ENCODE assay signal across 8 mouse cellular contexts in the genomic region with DNA sequence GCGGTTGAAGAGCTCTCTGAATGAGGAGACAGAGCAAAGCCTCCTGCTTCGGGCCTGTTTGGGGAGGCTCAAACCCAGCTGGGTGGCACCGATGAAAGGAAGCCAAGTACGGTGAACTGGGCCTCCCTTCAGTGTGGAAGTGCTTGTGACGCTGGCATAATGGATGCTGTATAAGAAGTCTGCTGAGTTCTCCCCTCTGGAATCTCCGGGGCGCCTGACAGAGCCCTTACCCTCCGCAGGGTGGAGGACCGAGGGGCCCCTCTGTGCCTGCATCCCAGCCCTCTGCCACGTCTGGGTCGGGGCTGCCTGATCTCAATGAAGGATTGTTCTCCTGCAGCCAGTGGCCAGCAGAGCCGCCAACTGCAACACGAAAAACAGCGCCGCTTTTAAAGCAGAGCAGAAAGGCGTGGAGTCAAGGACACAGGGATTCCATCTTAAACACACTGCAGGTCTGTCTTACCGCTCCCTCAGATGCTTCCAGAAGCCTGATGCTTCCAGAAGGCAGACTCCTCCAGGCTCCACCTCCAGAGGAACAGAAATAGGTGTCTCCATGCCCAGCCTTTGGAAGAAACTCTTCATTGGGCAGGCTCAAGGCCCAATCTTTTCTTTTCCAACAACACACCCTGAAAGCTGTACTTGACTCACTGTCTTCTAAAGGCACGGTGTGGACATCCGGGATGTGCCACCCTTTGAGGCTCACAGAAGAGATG.
A peak's percentile ranks its signal among the peaks of the same experiment; 100 is the strongest.
DNase-seq lines count a peak whose midpoint lies in the region; ATAC-seq lines count a peak whose summit lies in the region.

No protein-coding gene starts in this region.

- H3K36me3 ChIP-seq in heart, embryonic 10.5 days = no peaks in the 10 kb centered on the region
- no peaks in the 10 kb centered on the region for H3K36me3 ChIP-seq in embryonic facial prominence, embryonic 10.5 days (replicated peaks)
- no peaks in the 10 kb centered on the region for H3K36me3 ChIP-seq in hindbrain, embryonic 15.5 days
- no peaks in the 10 kb centered on the region for H3K36me3 ChIP-seq in midbrain, embryonic 14.5 days (ENCODE audit: control insufficient read depth, insufficient read depth, low read length)

- peak overlapping the region; percentile 39 for H3K4me3 ChIP-seq in heart, embryonic 10.5 days
- 0 out of 2 replicates have a peak overlapping the region, but pooled peaks have one; percentile 28 for H3K4me3 ChIP-seq in embryonic facial prominence, embryonic 10.5 days
- no peak overlapping the region for H3K4me3 ChIP-seq in hindbrain, embryonic 15.5 days
- H3K4me3 ChIP-seq in midbrain, embryonic 14.5 days (replicated peaks; ENCODE audit: low read depth, low read length) = no peak overlapping the region

- H3K9ac ChIP-seq in hindbrain, embryonic 15.5 days = no peak overlapping the region
- 0 out of 2 replicates have a peak overlapping the region, but pooled peaks have one; percentile 20 for H3K9ac ChIP-seq in midbrain, embryonic 14.5 days (replicated peaks; ENCODE audit: low read length)

- WGBS in heart, embryonic 10.5 days = 37% methylated on average over 19 of the region's 19 CpGs
- 24% methylated on average over 19 of the region's 19 CpGs for WGBS in embryonic facial prominence, embryonic 10.5 days
- WGBS in hindbrain, embryonic 15.5 days = 21% methylated on average over 19 of the region's 19 CpGs
- WGBS in midbrain, embryonic 14.5 days = 21% methylated on average over 19 of the region's 19 CpGs

- peak; percentile 83 for ATAC-seq in hindbrain, embryonic 15.5 days (ENCODE audit: low FRiP score, low read depth)
- peak; percentile 40; the same call in 1 of the 2 replicates for ATAC-seq in midbrain, embryonic 14.5 days (ENCODE audit: low FRiP score, low TSS enrichment)

- H3K27me3 ChIP-seq in heart, embryonic 10.5 days (ENCODE audit: insufficient read depth, poor library complexity, severe bottlenecking) = no peaks in the 10 kb centered on the region
- peaks cover 3% of the 10 kb centered on the region; the same call in 1 of the 2 replicates for H3K27me3 ChIP-seq in embryonic facial prominence, embryonic 10.5 days (replicated peaks; ENCODE audit: low read depth, poor library complexity, severe bottlenecking)
- no peaks in the 10 kb centered on the region for H3K27me3 ChIP-seq in hindbrain, embryonic 15.5 days
- no peaks in the 10 kb centered on the region for H3K27me3 ChIP-seq in midbrain, embryonic 14.5 days (ENCODE audit: control insufficient read depth, insufficient read depth, low read length)

- peaks cover 22% of the 10 kb centered on the region for H3K4me1 ChIP-seq in heart, embryonic 10.5 days
- H3K4me1 ChIP-seq in embryonic facial prominence, embryonic 10.5 days = peaks cover 45% of the 10 kb centered on the region
- H3K4me1 ChIP-seq in hindbrain, embryonic 15.5 days (replicated peaks) = peaks cover 25% of the 10 kb centered on the region
- peaks cover 22% of the 10 kb centered on the region for H3K4me1 ChIP-seq in midbrain, embryonic 14.5 days (ENCODE audit: control insufficient read depth, insufficient read depth, low read length)

- intact Hi-C loops in heart, postnatal 14 days (cut with DNase I) = no loop called here

- peak overlapping the region; percentile 29 for H3K4me2 ChIP-seq in hindbrain, embryonic 15.5 days
- peak overlapping the region; percentile 31 for H3K4me2 ChIP-seq in midbrain, embryonic 14.5 days (ENCODE audit: low read length)

- peak overlapping the region; percentile 75 for H3K27ac ChIP-seq in heart, embryonic 10.5 days
- H3K27ac ChIP-seq in embryonic facial prominence, embryonic 10.5 days (replicated peaks) = peak overlapping the region; percentile 78
- peak overlapping the region; percentile 55 for H3K27ac ChIP-seq in hindbrain, embryonic 15.5 days (replicated peaks)
- peak overlapping the region; percentile 57; the same call in 1 of the 2 replicates for H3K27ac ChIP-seq in midbrain, embryonic 14.5 days (replicated peaks; ENCODE audit: low read depth, low read length)

- DNase-seq in heart, embryonic 10.5 days (ENCODE audit: low spot score) = no peak
- DNase-seq in heart, postnatal 14 days = no peak
- DNase-seq in embryonic facial prominence, embryonic 10.5 days (ENCODE audit: low spot score) = peak; percentile 53
- peak; percentile 59 for DNase-seq in midbrain, embryonic 14.5 days
- no peak for DNase-seq in kidney, adult 9 months
- DNase-seq in spleen, adult 18-20 months = no peak
- no peak for DNase-seq in spleen, postnatal 14 days (ENCODE audit: low spot score in 2 of 2)

- H3K9me3 ChIP-seq in heart, embryonic 10.5 days = no peaks in the 10 kb centered on the region
- no peaks in the 10 kb centered on the region for H3K9me3 ChIP-seq in embryonic facial prominence, embryonic 10.5 days
- H3K9me3 ChIP-seq in hindbrain, embryonic 15.5 days = no peaks in the 10 kb centered on the region
- no peaks in the 10 kb centered on the region for H3K9me3 ChIP-seq in midbrain, embryonic 14.5 days (ENCODE audit: control insufficient read depth, low read length)

Comparison
In these comparisons a context has a peak if more than half of its experiments do, and no peak if none do; other contexts are left out.
1. DNase-seq: peak in embryonic facial prominence, embryonic 10.5 days (single experiment) and midbrain, embryonic 14.5 days (single experiment); none in heart, embryonic 10.5 days (single experiment), heart, postnatal 14 days (0 of 2), kidney, adult 9 months (single experiment), spleen, adult 18-20 months (0 of 2) and spleen, postnatal 14 days (0 of 2).
2. H3K4me3 ChIP-seq: peak in heart, embryonic 10.5 days (single experiment) and embryonic facial prominence, embryonic 10.5 days (single experiment); none in hindbrain, embryonic 15.5 days (single experiment) and midbrain, embryonic 14.5 days (single experiment).
3. Peak in every context shown above with its lines, with median percentiles within 50 percentile points of each other: H3K27ac ChIP-seq.